Mouse (Mus musculus) cerebellum, adult 11-12 months (tissue): ENCODE measurements around the gene Magea3.
"Not testable (repeated sequence)": the region's sequence is repeated elsewhere in the genome, so short reads cannot be mapped to it uniquely, and the experiment has no call there.

Experiments used
- DNase-seq: peaks from one replicate; pipeline ENCODE4 v3.0.0; 2022

Gene Magea3

DNA sequence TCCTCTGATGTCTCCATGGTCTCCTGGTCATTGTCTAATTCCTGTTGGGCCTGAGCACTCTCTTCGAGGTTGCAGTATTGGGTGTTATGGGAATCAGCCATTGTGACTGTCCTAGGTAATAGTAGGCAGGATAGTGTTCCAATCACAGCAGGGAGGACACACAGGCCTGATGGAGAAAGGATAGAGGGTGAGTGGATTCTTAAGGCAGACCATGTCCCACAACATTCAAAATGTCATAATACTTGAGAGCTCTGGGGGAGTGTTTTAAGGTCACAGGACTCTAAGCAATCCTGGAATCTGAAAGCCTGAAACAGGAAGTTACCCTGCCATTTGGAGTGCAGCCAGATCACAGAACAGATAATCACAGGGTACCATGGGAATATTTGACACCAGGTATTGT is at the start of gene Magea3:
Gene Magea3 (minus strand): TSS at position 101 of the 400 bp plus-strand sequence.
- not testable (repeated sequence) for DNase-seq

- DNase-seq = not testable (repeated sequence)
Observed at GRCm38 (mm10) chrX:154995750-154996149, 46.4 kb upstream of the Magea3 start, which contains the start of gene Magea8. Gene Magea8, minus strand, starts transcription at chrX:154995850.

DNA sequence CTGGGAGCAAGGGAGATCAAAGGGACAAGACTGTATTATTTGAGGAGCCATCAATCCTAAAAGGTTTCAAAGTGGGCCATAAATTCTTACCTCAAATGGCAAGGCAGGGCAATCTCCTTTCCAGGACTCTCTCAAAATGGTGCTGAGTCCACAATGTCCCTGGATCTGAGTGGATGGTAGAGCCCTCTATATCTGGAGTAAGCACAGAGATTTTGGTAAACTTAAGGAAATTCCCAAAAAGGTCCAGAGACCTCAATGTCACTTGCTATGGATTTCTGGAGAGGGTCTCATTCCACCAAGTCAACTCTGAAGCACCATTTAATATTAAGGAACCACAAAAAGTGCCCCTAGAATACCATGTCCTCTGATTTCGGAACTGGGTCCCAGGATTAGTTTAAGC is 13.4 kb downstream of the Magea3 start, which contains the start of gene Magea6:
Gene Magea6 (minus strand): TSS at position 101 of the 400 bp plus-strand sequence.
- DNase-seq = not testable (repeated sequence)
